Mouse (Mus musculus) forebrain, embryonic 16.5 days (tissue): ENCODE results near the gene Ak1. TPM values are rescaled to one million over a fixed set of nuclear protein-coding genes. Genes with fewer than 3 reads are reported as not detected.

Experiments used
- ATAC-seq: fragments of 200-750 bp; cut with Nextera tagmentation; 2 replicates; pipeline ENCODE4 v1.8.0; 2017; ENCODE audit warnings: mild to moderate bottlenecking, moderate library complexity
- H3K27ac ChIP-seq: fragments of 300-500 bp; sonication (generic); 2 replicates; pipeline ENCODE4 v1.5.1; 2014; ENCODE audit warnings: low read length, control low read depth
- H3K27me3 ChIP-seq: fragments of 300-500 bp; sonication (generic); replicated peaks from 2 replicates; pipeline ENCODE4 v1.6.1; 2014; ENCODE audit warnings: low read length; ENCODE audit not compliant: control insufficient read depth, insufficient read depth
- H3K36me3 ChIP-seq: fragments of 300-500 bp; sonication (generic); 2 replicates; pipeline ENCODE4 v1.6.1; 2014; ENCODE audit not compliant: control insufficient read depth, insufficient read depth
- H3K4me1 ChIP-seq: fragments of 300-500 bp; sonication (generic); replicated peaks from 2 replicates; pipeline ENCODE4 v1.6.1; 2014; ENCODE audit warnings: low read length; ENCODE audit not compliant: control insufficient read depth, insufficient read depth
- H3K4me2 ChIP-seq: fragments of 300-500 bp; sonication (generic); 2 replicates; pipeline ENCODE4 v1.6.1; 2014; ENCODE audit warnings: mild to moderate bottlenecking, low read length, control low read depth
- H3K4me3 ChIP-seq: fragments of 300-500 bp; sonication (generic); replicated peaks from 2 replicates; pipeline ENCODE4 v1.5.1; 2014; ENCODE audit warnings: mild to moderate bottlenecking, low read length, control low read depth
- H3K9ac ChIP-seq: fragments of 300-500 bp; sonication (generic); replicated peaks from 2 replicates; pipeline ENCODE4 v1.6.1; 2014; ENCODE audit warnings: low read depth, low read length, control low read depth
- H3K9me3 ChIP-seq: fragments of 300-500 bp; sonication (generic); 2 replicates; pipeline ENCODE4 v1.6.1; 2016; ENCODE audit warnings: low read length; ENCODE audit not compliant: control insufficient read depth
- WGBS: fragments of 180-500 bp; shearing (Covaris S2); extraction: QIAGEN DNeasy Blood & Tissue Kit; methylation state at CpG from one replicate; pipeline ENCODE4 v1.1.7; 2014; 5-methylcytosine and 5-hydroxymethylcytosine counted together
- polyA plus RNA-seq: library from polyadenylated mRNA; unstranded; fragments of >200 nt; fragmentation: Nextera tagmentation; extraction: Ambion mirVana; gene quantifications from 2 replicates; pipeline ENCODE4 v1.2.1, GENCODE M21; 2015

Gene Ak1
- polyA plus RNA-seq, 1 experiment from 2014 or later = 91.2 TPM

GRCm38 (mm10) chr2:32582830-32583799, 38.4 kb upstream of the Ak1 start:
- ATAC-seq = peak; percentile 64
- Histone ChIP-seq H3K4me2 (peak overlapping the region; percentile 58), H3K36me3 (no peaks in the 10 kb centered on the region), H3K27ac (no peak overlapping the region), H3K9ac (peak overlapping the region; percentile 47), H3K4me3 (peak overlapping the region; percentile 37), H3K4me1 (peaks cover 21% of the 10 kb centered on the region), H3K9me3 (no peaks in the 10 kb centered on the region), H3K27me3 (0 out of 2 replicates have a peak, but pooled peaks cover 8% of the 10 kb centered on the region)
- WGBS = 13% methylated on average over 37 of the region's 37 CpGs

GRCm38 (mm10) chr2:32585149-32585714, 36.3 kb upstream of the Ak1 start:
- 91% methylated on average over 7 of the region's 7 CpGs for WGBS
- ATAC-seq = no peak

GRCm38 (mm10) chr2:32586871-32587351, 34.6 kb upstream of the Ak1 start, which contains the start of gene St6galnac4:
St6galnac4 (plus strand) TSS chr2:32587095.
- H3K4me3 ChIP-seq = peak within 1 kb of the TSS; percentile 62
- under 1% methylated on average over 38 of the region's 38 CpGs for WGBS

More at GRCm38 (mm10) chr2:32585149-32585714, 36.3 kb upstream of the Ak1 start:
- Histone ChIP-seq H3K9me3 (no peaks in the 10 kb centered on the region), H3K9ac (no peak overlapping the region), H3K27ac (no peak overlapping the region), H3K4me3 (no peak overlapping the region), H3K27me3 (no peaks in the 10 kb centered on the region), H3K4me2 (no peak overlapping the region), H3K4me1 (peaks cover 32% of the 10 kb centered on the region), H3K36me3 (no peaks in the 10 kb centered on the region)

GRCm38 (mm10) chr2:32587731-32588321, 33.7 kb upstream of the Ak1 start:
- WGBS = 54% methylated on average over 9 of the region's 9 CpGs
- H3K36me3 ChIP-seq = no peaks in the 10 kb centered on the region
- H3K9ac ChIP-seq = peak overlapping the region; percentile 77
- no peak overlapping the region for H3K27ac ChIP-seq
- H3K4me1 ChIP-seq = peaks cover 32% of the 10 kb centered on the region
- no peaks in the 10 kb centered on the region for H3K27me3 ChIP-seq
- H3K4me2 ChIP-seq = peak overlapping the region; percentile 68
- no peak for ATAC-seq
- H3K4me3 ChIP-seq = peak overlapping the region; percentile 62
- H3K9me3 ChIP-seq = no peaks in the 10 kb centered on the region

More at GRCm38 (mm10) chr2:32586871-32587351, 34.6 kb upstream of the Ak1 start, which contains the start of gene St6galnac4:
- Histone ChIP-seq H3K4me2 (peak within 1 kb of the TSS; percentile 68), H3K9me3 (no peaks in the 10 kb centered on the region), H3K27ac (no peak within 1 kb of the TSS; the same call in 1 of the 2 replicates), H3K27me3 (no peaks in the 10 kb centered on the region), H3K4me1 (peaks cover 32% of the 10 kb centered on the region), H3K9ac (peak within 1 kb of the TSS; percentile 77), H3K36me3 (no peaks in the 10 kb centered on the region)
- peak; percentile 88 for ATAC-seq

- Histone ChIP-seq H3K36me3 (no peaks in the 10 kb centered on the region), H3K4me1 (peaks cover 26% of the 10 kb centered on the region), H3K27me3 (no peaks in the 10 kb centered on the region), H3K4me3 (no peak overlapping the region), H3K9ac (no peak overlapping the region), H3K27ac (no peak overlapping the region), H3K9me3 (no peaks in the 10 kb centered on the region), H3K4me2 (no peak overlapping the region)
- no peak for ATAC-seq
- WGBS = 50% methylated on average over 11 of the region's 11 CpGs
Measured at GRCm38 (mm10) chr2:32589213-32589795, 32.3 kb upstream of the Ak1 start.

GRCm38 (mm10) chr2:32590224-32590623, 31.3 kb upstream of the Ak1 start:
- Histone ChIP-seq H3K9ac (no peak overlapping the region), H3K9me3 (no peaks in the 10 kb centered on the region), H3K27me3 (no peaks in the 10 kb centered on the region), H3K36me3 (no peaks in the 10 kb centered on the region), H3K27ac (no peak overlapping the region), H3K4me3 (no peak overlapping the region), H3K4me1 (peaks cover 26% of the 10 kb centered on the region), H3K4me2 (no peak overlapping the region)
- ATAC-seq = no peak
- WGBS = 71% methylated on average over 10 of the region's 10 CpGs

GRCm38 (mm10) chr2:32591249-32591648, 30.3 kb upstream of the Ak1 start:
- Histone ChIP-seq H3K27ac (no peak overlapping the region), H3K9ac (no peak overlapping the region), H3K9me3 (no peaks in the 10 kb centered on the region), H3K4me2 (no peak overlapping the region), H3K27me3 (no peaks in the 10 kb centered on the region), H3K36me3 (no peaks in the 10 kb centered on the region), H3K4me1 (peaks cover 26% of the 10 kb centered on the region), H3K4me3 (no peak overlapping the region)
- WGBS = 83% methylated on average over 6 of the region's 6 CpGs
- no peak for ATAC-seq

GRCm38 (mm10) chr2:32596725-32597124, 24.8 kb upstream of the Ak1 start:
- no peak overlapping the region for H3K4me3 ChIP-seq
- H3K27me3 ChIP-seq = no peaks in the 10 kb centered on the region
- 65% methylated on average over 13 of the region's 13 CpGs for WGBS
- H3K9me3 ChIP-seq = no peaks in the 10 kb centered on the region
- H3K4me1 ChIP-seq = peaks cover 4% of the 10 kb centered on the region; the same call in 1 of the 2 replicates
- 0 out of 2 replicates have a peak, but pooled peaks have one; percentile 26 for ATAC-seq
- H3K9ac ChIP-seq = no peak overlapping the region
- no peaks in the 10 kb centered on the region for H3K36me3 ChIP-seq
- no peak overlapping the region for H3K27ac ChIP-seq
- no peak overlapping the region for H3K4me2 ChIP-seq
